Mouse (Mus musculus) bone marrow, adult 2 months (tissue): Measurements from ENCODE around the gene Map1s. TPM values are rescaled to one million over a fixed set of nuclear protein-coding genes. Genes with fewer than 3 reads are reported as not detected.
A peak's percentile ranks its signal among the peaks of the same experiment; 100 is the strongest.
"Not testable (repeated sequence)": the region's sequence is repeated elsewhere in the genome, so short reads cannot be mapped to it uniquely, and the experiment has no call there.

Experiments
- H3K27ac ChIP-seq: fragments of 200-500 bp; 2 replicates; pipeline ENCODE4 v1.5.1; 2012; ENCODE audit warnings: low read depth, mild to moderate bottlenecking, control low read depth, inconsistent platforms, low read length; ENCODE audit not compliant: control insufficient read depth, poor library complexity, insufficient read depth
- H3K4me1 ChIP-seq: fragments of 200-500 bp; 2 replicates; pipeline ENCODE4 v1.6.1; 2011; ENCODE audit warnings: low read length; ENCODE audit not compliant: control insufficient read depth, insufficient read depth
- H3K4me3 ChIP-seq: fragments of 200-500 bp; replicated peaks from 2 replicates; pipeline ENCODE3; 2011; ENCODE audit warnings: mild to moderate bottlenecking, low read depth, low read length, control low read depth; ENCODE audit not compliant: control insufficient read depth
- CTCF ChIP-seq: fragments of 200-500 bp; IDR thresholded peaks from 2 replicates; pipeline ENCODE4 v1.5.1; 2011; ENCODE audit warnings: low read length, control low read depth; ENCODE audit not compliant: control insufficient read depth, insufficient read depth
- POLR2A ChIP-seq: fragments of 200-500 bp; IDR thresholded peaks from 2 replicates; pipeline ENCODE4 v1.6.1; 2011; ENCODE audit warnings: low read depth, mild to moderate bottlenecking, control low read depth, low read length, borderline replicate concordance; ENCODE audit not compliant: control insufficient read depth
- WGBS: fragments of 180-500 bp; shearing (Covaris S2); methylation state at CpG from one replicate; pipeline ENCODE4 v1.1.7; 2018; 5-methylcytosine and 5-hydroxymethylcytosine counted together
- polyA plus RNA-seq: library from polyadenylated mRNA; stranded (reverse); fragments of >200 nt; gene quantifications from 2 replicates; pipeline ENCODE4 v1.2.4, GENCODE M21; 2011; ENCODE audit warnings: low replicate concordance; ENCODE audit not compliant: missing spikeins, insufficient read depth, insufficient read length

Map1s gene
- polyA plus RNA-seq, 1 experiment: 18.9 TPM

GRCm38 (mm10) chr8:70893656-70894384 lies 11.9 kb upstream of the Map1s start:
- Histone ChIP-seq H3K4me1 (peaks cover 4% of the 10 kb centered on the region; the same call in 1 of the 2 replicates), H3K27ac (no peak overlapping the region), H3K4me3 (no peak overlapping the region)
- TF ChIP-seq POLR2A (no peak), CTCF (peak; percentile 74)
- WGBS: 43% methylated on average over 12 of the region's 12 CpGs

GRCm38 (mm10) chr8:70894385-70894720 lies 11.4 kb upstream of the Map1s start:
- no peak overlapping the region for H3K4me3 ChIP-seq
- peaks cover 4% of the 10 kb centered on the region; the same call in 1 of the 2 replicates for H3K4me1 ChIP-seq
- H3K27ac ChIP-seq: no peak overlapping the region
- 65% methylated on average over 2 of the region's 2 CpGs for WGBS
- no peak for TF ChIP-seq POLR2A
- no peak for TF ChIP-seq CTCF

DNA sequence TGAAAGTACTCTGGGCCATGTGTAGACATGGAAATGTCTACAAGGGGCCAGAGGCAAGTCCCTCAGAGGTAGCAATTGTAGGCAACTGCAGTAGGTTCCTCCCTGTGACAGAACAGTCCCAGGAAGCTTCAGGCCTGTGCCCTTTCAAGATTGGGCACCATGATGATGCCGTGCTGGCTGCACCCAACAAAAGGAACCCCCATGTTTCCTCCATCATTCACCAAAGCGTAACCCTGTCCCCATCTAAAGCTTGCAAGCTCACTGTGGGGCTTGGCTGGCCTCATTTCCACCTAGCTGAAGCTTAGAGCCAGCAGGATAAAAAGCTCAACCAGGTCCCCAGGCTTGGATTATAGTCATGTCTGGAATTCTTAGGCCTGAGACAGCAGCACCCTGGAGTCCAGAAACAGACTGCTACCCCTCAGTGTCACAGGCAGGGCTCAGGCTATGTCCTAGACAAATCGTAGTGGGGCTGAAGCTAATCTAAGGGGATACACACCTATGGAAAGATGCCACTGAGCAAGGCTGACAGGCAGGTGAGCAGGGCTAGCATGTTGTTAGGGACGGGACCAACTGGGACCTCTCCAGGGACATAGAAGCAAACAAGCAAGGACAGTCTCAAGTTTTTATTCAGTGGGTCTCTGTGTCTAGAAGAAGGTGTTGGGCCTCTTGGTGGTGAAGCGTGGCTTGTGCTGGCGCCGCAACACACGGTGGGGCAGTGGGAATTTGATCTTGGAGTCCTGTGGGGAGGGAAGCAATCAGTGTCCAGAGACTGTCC lies 10.8 kb upstream of the Map1s start:
- no peak overlapping the region for H3K4me3 ChIP-seq
- no peak overlapping the region for H3K27ac ChIP-seq
- WGBS: 88% methylated on average over 8 of the region's 8 CpGs
- TF ChIP-seq POLR2A (no peak), CTCF (no peak)
- peaks cover 4% of the 10 kb centered on the region; the same call in 1 of the 2 replicates for H3K4me1 ChIP-seq

- not testable (repeated sequence) for H3K4me1 ChIP-seq, H3K27ac ChIP-seq, H3K4me3 ChIP-seq
- 84% methylated on average over 24 of the region's 24 CpGs for WGBS
Measured at GRCm38 (mm10) chr8:70895571-70896259, 10.0 kb upstream of the Map1s start.

- 2% methylated on average over 25 of the region's 25 CpGs for WGBS
- H3K4me1 ChIP-seq: peaks cover 4% of the 10 kb centered on the region; the same call in 1 of the 2 replicates
- peak overlapping the region; percentile 29; the same call in 1 of the 2 replicates for H3K27ac ChIP-seq
- TF ChIP-seq CTCF (no peak), POLR2A (no peak)
- peak overlapping the region; percentile 94 for H3K4me3 ChIP-seq
Measured at GRCm38 (mm10) chr8:70896316-70897020, 9.3 kb upstream of the Map1s start.

GRCm38 (mm10) chr8:70897021-70897680 lies 8.6 kb upstream of the Map1s start, which contains the start of gene Rpl18a:
Rpl18a (minus strand) TSS chr8:70897412.
- no peak for TF ChIP-seq CTCF
- peak; percentile 93 for TF ChIP-seq POLR2A
- H3K27ac ChIP-seq: peak within 1 kb of the TSS; percentile 60
- H3K4me1 ChIP-seq: peaks cover 4% of the 10 kb centered on the region; the same call in 1 of the 2 replicates
- WGBS: under 1% methylated on average over 60 of the region's 60 CpGs
- H3K4me3 ChIP-seq: peak within 1 kb of the TSS; percentile 94

DNA sequence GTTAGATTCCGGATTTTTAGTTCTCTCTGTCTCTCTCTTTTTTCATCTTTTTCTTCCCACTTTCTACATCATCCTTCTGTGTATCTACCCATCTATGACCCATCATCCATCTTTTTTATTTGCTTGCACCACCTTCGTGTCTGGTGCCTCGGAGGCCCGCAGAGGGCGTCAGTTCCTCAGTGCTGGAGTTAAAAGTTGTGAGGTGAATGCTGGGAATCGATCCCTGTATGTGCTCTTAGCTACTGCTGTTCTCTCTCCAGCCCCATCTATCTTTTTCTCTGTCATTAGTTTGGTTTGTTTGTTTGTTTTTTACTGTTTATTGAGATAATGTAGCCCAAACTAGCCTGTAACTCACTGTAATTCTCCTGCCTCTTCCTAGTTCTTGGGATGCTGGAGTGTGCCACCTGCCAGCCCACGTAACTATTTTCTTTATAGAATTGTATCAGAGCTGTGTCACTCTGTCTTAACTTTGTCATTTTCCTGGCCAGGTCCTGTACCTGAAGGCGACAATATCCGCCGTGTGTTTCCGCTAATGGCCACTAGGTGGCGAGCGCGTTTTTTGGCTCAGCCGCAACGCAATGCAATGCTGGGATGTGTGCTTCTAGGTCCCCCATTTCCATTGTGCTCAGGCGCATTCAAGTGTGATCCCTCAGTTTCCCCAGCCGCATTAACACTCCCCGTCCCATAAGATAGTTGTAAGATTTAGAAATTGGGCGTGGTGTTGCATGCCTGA lies 7.9 kb upstream of the Map1s start:
- H3K4me1 ChIP-seq: peaks cover 4% of the 10 kb centered on the region; the same call in 1 of the 2 replicates
- peak overlapping the region; percentile 83 for H3K4me3 ChIP-seq
- TF ChIP-seq POLR2A: no peak
- TF ChIP-seq CTCF: peak; percentile 97
- under 1% methylated on average over 20 of the region's 20 CpGs for WGBS
- peak overlapping the region; percentile 21; the same call in 1 of the 2 replicates for H3K27ac ChIP-seq
